Mouse (Mus musculus) frontal cortex, postnatal 10 days (tissue): Measurements from ENCODE around the gene Traf3ip3.

Experiments used
- DNase-seq, 2 experiments: peaks; one replicate each; pipeline ENCODE4 v3.0.0; 2022; ENCODE audit warnings: low spot score in 2 of 2, mixed read lengths in 1 of 2

Traf3ip3 gene

DNA sequence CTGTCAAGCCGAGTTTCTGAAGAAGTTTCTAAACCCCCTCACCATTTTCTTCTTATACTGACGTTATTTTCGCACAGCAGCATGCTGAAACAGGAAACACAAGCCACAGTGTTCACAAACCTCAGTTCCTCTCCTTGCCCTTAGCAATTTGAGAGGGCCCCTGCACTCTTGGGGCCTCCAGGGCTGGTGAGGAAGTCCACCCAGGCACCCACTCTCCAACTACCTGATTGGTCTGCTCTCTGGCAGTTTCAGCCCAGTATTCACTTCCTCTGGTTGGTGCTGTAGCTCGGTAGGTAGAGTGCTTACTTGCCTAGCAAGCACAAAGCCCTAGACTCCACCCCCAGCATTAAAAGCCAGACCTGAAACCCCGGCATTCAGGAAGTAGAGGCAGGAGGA lies at the start of gene Traf3ip3:
Gene Traf3ip3 (minus strand): TSS at position 321 of the 396 bp plus-strand sequence.
- DNase-seq, result no peak

DNA sequence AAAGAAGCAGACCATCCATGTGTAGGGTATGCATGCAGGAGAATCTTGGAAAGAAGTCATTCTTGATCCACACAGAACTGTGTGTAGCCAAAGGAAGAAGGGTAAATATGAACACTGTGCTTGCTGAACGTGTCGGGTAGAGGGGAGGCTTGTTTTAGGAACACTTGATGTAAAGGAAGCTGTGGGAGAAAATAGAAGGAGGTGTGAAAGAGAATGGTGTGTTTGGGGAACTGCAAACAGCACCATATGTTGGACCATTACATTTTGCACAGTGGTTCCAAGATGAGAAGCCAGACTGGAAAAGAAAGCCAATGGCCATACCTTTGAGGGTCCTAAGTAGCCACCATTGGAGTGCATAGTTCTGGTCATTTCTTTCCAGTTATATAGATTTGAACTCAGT lies 48.5 kb upstream of the Traf3ip3 start:
- no peak for DNase-seq

DNA sequence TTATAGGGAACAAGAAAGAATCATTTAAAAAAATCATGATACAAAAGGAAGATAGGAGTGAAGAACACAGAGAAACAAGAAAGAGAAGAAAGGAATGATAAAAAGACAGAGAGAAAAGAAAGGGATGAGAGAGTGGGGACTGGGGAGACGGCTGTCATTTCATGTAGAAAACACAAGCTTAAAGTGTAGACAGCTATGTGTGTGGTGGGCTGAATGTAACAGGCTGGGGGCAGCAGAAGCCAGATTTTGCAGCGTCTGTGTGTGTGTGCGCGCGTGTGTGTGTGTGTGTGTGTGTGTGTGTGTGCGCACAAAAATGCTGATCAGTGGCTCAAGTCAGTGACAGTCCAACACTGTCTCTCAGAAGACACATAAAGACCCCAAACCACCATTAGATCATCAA lies 42.7 kb upstream of the Traf3ip3 start:
- DNase-seq, result no peak

DNA sequence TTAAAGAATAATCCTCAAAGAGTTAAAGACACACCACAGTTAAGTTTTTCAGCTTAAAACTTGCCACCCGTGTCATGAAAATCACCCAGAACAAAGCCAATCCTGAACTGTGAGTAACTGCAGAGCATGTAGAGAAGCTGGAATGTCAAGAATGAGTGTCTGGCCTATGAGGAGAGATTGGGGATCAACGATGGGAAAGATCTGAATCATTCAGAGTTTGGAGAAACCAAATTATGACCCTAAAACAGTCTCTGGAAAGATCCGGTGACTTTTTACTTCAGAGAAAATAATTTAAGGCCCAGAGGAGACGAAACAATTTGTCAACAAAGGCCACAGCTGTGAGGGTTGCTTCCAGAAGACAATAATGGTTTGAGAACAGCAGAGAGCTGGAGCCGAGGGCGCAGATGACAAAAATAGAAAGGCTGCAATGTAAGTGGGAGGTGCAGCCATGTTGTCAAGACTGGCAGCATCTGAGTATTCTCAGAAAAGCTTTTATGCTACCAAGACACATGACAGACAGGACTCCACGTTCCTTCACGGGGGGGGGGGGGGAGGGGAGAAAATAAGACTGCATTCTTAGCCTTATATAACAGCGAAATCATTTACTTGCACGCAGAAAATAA lies 42.2 kb upstream of the Traf3ip3 start:
- no peak for DNase-seq

DNA sequence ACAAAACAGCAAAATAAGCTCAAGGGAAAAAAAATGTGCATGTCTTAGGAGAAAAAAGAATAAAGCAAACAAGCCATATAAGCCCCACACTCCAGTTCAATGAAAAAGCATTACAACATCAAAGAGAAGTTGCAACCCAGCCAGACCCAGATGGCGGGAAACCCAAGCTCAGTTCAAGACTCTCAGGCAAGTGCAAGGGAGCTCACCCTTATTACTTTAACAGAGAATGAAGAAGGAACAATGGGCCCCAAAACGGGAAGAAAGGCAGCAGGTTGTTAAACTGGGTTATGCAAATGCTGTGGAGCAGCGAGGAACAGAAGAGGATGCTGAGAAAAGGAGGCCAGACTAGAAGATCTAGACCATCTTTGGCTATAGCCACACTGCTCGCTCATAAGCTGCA lies 41.4 kb upstream of the Traf3ip3 start:
- DNase-seq, result no peak

DNA sequence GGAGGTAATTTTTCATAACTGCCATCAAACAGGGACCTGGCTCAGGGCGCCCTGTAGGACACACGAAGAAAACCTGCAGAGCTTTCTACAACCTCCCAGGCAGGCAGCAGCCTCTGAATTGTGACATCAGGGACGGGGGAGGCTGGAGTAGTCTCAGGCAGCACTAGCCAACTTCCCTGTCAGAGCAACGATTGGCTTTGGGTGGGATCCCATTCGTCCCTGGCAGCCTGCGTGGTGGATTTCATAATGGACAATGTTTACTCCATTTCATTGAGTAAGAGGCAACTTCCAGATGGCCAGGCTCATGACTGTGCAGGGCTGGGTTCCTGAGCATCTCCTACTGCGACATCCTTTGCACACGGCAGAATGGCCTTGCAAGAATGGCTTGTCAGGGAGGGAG lies 40.7 kb upstream of the Traf3ip3 start:
- DNase-seq, result peak; percentile 65 to 80

DNA sequence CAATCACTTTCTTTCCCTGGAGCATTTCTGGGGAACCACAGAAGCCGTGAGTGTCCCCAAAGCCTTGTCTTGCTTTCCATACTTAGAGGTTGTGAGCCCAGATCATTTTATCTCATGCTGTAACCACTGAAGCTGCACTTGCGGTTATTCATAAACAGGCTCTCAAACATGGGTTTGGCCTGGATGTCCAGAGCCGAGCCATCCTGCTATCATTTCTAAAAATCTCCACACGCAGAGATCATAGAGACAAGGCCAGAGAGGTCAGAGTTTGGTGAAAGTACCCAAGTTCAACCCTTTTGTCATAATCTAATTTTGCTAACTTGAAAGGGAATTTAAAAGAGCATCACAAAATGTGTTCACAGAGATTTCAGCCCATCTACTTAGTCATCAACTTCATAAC lies 39.9 kb upstream of the Traf3ip3 start:
- no peak for DNase-seq

DNA sequence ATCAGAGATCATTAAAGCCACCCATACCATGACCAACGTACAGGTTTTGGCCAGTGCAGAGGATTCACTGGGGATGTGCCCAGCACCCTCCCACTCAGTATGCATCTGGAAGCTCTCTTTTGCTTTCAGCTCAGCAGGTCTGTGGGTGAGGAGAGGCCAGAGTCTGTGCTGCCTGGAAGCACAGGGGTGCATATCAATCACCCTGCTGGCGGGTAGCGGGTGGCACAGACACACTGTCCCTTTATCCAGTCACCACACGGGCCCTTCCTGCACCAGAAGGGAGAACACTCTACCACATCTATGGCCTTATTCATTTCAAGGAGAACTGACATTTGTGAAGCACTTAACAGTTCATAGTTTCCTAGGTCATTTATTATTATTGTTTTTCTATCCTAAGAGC lies 36.9 kb upstream of the Traf3ip3 start:
- peak; percentile 24 to 32 for DNase-seq

DNA sequence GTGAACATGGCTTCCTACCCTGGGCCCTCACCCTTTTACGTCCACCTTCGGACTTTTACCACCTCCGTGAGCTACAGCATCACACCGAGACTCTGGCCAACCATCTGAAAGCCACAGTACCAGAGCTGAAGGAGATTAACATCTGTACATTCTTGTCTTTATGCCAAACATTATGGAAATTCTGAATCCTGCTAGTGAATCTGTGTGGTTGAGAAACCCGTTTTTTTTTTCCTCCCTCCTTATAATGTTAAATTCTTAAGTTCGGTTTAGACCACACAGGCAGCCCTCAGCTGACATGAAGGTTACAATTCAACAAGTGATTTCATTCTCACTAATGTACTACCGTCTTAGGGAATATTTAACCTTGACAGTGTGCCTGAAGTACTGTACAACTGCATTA lies 33.4 kb upstream of the Traf3ip3 start:
- no peak for DNase-seq

DNA sequence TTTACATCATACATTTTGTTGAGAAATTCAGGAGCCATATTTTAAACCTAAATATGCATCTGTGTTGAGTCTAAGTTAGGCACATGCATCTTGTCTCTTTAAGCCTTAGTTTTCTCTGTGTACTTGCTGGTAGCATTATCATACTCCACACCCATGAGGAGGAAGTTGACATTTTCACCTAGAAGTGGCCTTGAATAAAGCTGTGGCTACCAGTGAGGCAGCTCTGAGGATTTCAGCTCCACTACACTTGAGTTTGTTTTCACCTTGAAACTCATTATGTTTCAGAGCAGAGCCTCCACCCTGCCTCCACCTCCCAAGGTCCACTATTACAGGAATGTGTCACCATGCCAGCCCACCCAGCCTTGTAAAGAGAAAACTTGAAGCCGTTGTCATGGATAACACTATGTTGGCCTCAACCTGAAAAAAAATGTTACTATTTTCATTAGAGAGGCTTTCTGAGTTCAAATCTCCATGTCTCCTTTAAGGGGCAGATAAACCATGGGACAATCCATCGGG lies 32.7 kb upstream of the Traf3ip3 start:
- DNase-seq, result no peak

DNA sequence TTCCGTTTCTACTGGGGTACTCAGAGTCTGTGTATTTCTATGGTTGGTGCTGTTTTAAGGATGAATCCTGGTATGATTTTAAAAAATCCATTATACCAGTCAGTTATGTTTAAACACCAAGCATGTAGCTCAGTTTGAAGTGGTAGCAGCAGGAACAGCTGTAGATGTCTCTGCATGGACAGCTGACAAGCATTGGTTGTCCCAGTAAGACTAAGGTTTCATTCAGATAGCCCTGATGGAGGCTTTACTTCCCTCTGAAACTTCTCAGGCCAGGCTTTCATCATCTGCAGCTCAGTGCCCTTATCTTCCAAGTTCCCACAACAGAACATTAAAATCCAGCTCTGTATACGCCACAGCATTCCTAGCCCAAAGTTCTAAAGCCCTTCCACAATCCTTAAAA lies 31.2 kb upstream of the Traf3ip3 start:
- DNase-seq, result no peak

DNA sequence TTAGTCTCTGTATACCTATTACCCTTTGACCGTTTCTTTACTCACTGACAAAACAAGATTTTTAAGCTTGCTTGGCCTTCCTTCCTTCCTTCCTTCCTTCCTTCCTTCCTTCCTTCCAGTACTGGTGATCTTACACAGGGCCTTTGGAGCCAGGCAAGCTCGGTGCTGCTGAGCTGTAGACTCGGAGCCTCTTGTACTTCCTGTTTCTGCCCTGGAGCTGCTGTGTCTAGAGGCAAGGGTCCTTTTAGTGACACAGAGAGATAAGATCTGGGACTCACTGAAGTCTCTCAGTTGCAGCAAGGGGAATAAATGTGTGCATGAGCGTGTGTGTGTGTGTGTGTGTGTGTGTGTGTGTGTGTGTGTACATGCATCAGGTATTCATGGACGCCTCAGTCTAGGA lies 29.4 kb upstream of the Traf3ip3 start:
- no peak for DNase-seq

DNA sequence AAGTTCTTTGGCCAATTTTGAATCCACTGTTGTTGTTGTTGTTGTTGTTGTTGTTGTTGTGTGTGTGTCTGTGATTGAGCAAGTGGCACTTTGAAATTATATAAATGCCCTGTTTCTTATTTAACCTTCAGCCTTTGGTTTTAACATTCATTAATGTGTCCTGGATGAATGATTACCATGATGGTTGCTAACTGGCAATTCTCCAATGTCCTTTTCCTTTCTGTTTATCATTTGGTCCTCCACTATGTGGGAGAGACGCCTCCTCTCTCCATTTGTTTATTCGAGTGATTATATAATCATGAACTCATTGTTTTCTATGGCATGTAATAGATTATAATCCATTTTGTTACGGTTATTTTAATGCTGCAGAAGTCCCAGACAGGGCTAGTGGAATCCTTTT lies 29.0 kb upstream of the Traf3ip3 start:
- DNase-seq, result no peak

DNA sequence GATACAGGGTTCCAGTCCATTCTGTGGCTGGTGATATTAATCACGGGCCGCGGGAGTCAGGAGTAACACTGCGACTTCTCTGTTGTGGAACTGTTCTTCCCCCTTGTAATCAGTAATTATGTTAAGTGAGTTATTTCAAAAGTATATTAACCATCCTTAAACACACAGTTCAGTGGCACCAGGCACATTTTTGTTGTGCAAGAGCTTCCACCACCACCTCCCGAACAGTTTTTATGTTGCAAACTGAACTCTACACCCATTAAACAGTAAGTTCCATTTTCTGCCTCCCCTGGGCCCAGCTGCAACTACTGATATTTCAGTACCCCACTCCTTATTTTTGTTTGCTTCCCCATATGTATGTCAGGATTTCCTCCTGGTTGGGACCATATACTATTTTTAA lies 28.1 kb upstream of the Traf3ip3 start:
- no peak for DNase-seq

DNA sequence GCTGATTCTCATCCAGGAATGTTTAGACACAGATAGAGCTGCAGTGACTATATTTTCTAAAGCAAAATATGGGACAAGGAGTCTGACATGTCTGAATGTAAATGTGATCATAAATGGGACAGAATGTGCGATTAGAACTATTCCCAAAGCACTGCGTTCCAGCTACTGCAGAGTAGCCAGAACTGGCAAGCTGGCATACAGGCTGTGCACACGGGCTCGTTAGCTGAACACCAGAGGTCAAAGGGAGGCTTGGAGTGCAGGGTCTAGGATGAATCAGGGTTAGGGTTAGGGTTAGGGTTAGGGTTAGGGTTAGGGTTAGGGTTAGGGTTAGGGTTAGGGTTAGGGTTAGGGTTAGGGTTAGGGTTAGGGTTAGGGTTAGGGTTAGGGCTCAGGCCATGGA lies 26.0 kb upstream of the Traf3ip3 start:
- no peak for DNase-seq

DNA sequence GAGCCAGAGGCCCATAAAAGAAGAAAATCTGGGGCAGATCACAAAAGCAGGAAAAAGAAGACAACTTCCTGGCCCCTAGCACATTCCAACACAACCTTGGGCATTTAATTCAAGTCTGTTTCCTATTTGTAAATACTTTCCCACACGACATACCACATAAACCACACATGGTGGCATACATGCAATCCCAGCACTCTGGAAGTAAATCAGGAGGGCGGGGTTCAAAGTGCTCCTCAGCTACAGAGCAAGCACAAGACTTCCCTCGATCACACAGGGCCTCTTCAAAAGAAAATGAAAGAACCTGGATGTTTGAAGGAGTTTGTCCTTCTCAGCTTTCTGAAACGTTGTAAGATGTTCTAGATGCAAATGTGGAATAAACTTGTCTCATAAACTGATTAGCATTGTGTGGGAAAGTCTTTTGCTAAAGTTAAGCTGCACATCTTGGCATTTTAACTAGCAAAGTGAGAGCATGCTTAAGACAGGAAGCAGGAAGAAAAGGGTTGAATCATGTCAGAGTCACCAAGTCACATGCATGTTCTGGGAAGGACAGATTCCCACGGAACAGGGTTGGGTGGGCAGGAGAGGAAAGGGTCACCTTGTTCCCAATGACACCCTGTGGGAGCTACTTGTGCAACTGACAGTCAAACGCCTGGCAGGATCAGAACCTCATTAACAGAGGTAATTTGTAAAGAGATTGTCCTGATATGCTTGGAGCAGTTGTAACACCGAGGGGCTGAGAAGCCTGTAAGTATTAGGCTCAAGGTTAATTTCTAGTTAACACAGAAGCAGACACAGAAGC lies 25.4 kb upstream of the Traf3ip3 start:
- no peak for DNase-seq

DNA sequence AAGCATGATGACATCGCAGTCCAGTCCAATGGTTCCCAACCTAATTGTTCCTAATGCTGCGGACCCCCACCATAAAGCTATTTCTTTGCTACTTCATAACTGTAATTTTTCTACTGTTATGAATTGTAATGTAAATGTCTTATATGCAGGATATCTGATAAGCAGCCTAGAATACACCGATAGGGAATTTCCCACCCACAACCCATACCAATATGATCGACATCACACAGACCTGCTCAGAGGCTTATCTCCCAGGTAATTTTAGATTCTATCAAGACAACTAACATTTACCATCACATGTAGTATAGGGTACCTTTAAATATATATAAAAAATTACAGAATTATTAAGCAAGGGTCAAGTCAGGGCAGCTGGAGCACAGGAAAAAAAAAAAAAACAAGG lies 24.6 kb upstream of the Traf3ip3 start:
- no peak for DNase-seq

DNA sequence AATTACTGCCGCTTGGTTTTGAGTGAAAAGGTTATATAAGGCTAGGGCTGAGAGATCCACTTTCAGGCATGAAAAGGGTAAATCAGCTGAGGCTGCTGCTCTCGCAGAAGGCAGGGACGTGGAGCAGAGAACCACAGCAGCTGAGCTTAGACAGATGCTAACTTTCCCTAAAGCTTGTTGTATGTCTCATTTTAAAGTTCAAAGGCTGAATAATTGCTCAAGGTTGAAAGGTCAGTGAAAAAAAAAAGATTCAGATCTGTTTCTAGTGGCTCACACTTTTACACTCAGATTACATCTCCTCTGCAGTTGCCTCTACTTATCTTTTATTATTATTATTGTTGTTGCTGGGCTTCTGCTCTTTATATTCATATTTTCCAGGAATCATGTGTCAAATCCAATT lies 24.0 kb upstream of the Traf3ip3 start:
- no peak for DNase-seq

DNA sequence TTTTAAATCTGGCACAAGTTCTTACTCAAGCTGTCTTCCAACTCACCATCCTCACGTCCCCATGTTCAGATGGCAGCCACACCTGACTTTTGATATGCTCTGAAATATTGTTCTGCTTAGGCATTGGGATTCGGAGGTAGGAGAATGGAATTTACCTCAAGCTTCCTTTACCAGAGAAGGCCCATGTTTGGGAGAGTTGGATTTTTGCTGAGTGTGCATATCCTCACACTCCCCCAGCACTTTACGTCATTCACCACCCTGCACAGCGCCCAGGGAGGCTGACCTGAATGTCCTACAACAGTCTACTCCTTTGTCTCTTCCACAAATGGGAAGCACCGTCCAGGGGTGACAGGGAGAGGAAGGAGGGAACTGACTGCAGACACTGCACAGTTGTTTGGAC lies 18.9 kb upstream of the Traf3ip3 start:
- DNase-seq, result no peak

DNA sequence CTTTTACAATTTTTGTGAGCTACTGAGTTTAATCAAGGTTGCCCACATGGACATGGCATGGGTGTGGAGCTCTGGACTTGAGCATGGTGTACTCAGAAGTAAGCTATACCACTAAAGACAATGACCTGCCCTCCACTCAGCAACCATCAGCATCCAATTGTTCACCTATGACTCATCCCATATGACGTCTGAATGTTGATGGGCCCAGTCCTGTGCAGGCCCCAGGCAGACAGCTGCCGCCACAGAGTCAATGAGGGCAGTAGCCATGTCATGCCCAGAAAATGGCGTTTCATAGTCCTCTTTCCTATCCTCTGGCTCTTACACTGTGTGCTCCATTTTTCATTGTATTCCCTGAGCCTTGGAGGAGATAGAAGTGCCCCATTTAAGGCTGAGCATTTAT lies 14.5 kb upstream of the Traf3ip3 start:
- no peak for DNase-seq

DNA sequence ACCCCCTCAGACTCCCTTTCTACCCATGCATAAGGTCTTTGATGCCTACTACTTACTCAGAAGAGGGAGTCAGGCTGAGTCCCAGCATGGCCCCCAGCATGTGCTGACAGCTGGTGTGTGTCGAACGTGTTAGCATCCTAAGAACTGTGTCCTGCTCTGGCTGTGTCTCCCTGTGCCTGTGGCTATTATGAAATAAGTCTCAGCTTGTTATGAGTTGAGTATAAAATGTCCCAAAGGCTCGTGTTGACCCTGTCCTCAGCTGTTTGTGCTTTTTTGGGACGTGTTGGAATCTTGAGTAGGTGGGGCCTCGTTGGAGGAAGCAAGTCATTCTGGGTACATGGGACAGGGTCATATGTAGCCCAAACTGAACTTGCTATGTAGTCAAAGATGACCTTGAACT lies 12.6 kb upstream of the Traf3ip3 start:
- no peak for DNase-seq

DNA sequence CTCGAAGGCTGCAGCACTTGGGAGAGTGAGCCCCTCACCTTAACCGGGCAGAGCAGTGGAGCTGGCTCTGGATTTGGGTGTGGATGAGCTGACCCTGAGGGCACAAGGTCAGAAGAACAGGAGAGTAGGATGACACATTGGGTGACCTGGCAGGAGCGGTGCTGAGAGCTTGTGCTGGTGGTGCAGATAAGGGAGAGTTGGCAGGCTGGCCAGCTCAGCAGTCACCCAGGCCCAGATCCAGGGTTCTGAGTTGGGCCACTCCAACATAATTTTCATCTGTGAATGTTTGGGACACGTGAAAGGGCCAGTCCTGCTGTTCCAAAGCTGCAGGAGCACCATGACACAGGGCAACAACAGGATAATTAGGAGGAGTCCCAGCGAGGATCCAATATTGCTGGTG lies 9.9 kb upstream of the Traf3ip3 start:
- no peak for DNase-seq

DNA sequence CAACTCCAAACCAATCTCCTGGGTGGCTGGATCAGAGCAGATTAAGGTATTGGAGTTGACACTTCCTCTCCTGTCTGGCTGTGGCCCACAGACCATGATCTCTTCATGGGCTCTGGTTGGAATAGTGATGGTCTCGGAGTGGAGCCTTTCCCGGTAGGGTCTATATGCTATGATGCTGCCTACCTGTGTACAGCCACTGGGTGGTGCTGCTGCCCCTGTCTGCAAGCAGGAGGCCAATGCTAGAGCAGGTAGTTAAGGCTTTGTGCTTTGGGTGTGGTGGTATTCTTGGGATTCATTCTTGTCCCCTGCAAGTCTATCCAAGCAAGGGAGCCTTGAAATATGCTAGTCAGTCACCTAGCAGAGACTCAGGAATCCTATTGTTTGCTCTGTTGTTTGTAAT lies 6.7 kb upstream of the Traf3ip3 start:
- DNase-seq, result peak in 1 of 2 experiments; percentile 42
